Mouse (Mus musculus) layer of hippocampus, adult 9-11 months (tissue): ENCODE data around the gene Wdr4.

Source experiments
- DNase-seq: peaks from one replicate; pipeline ENCODE4 v3.0.0; 2022

Gene Wdr4

DNA sequence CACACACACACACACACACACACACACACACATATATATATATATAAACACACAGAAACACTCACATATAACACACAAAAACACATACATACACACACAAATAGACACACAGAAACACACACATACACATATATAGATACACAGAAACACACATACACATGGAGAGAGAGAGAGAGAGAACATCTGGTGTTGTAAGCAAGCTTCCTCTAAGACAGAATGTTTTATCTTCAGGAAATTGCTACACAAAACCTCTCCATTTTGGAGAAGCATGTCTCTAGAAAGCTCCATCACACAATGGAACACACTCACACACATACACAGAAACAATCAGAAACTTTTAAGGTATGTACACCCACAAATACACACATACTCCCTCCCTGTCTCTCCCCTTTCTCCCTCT, 28.4 kb downstream of the Wdr4 start:
- DNase-seq = no peak

DNA sequence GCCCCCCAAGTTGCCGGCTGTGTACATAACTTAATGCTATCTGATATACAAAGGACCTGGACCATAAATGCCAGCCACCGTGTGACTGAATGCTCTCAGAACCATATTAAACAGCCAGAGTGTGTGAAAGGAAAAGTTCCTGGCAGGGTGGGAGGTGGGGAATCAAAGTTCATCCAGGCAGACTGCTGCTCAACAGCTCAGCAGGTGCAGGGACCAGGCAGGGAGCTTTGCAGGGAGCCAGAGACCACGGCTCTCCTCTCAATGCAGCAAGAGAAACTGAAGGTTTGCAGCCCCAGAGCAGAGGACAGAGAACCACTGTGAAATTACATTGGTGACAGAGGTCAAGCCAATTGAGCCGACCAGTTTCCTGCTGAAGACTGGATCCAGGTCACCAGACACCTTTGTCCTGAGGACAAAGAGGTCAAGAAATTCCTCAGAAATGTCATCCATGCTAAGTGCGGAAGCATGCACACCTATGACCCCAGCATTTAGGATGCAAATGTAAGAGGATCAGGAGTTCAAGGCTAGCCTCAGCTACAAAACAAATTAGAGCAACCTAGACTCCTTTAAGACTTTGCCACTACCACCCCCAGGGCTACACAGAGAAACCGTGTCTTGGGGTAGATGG, 32.2 kb downstream of the Wdr4 start:
- DNase-seq = no peak

DNA sequence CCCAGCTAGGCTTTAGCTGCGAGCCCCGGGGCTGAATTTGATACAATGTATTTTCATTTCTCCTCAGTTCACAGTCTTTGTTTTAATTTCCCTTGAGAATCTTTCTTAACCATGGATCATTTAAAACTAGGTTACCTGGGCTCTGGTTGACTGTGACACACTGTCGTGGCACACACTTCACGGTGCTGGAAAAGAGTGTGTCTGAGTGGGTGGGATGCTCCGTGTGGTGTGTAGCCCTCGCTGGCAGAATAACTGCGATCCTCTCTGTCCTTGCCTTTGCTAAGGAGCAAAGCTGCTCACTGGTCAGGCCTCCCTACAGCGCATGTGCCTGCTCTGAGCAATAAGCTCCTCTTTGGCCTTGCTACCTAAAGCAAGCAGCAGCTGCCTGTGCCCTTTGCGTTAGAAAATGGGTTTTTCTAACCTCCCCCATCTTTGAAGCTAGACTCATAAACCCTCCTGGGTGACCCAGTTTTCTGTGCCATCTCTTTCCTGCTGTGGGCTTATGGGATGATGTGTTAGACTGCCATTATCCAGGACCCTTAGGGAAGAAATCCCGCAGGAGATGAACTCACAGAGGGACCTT, 33.1 kb downstream of the Wdr4 start:
- DNase-seq = no peak

DNA sequence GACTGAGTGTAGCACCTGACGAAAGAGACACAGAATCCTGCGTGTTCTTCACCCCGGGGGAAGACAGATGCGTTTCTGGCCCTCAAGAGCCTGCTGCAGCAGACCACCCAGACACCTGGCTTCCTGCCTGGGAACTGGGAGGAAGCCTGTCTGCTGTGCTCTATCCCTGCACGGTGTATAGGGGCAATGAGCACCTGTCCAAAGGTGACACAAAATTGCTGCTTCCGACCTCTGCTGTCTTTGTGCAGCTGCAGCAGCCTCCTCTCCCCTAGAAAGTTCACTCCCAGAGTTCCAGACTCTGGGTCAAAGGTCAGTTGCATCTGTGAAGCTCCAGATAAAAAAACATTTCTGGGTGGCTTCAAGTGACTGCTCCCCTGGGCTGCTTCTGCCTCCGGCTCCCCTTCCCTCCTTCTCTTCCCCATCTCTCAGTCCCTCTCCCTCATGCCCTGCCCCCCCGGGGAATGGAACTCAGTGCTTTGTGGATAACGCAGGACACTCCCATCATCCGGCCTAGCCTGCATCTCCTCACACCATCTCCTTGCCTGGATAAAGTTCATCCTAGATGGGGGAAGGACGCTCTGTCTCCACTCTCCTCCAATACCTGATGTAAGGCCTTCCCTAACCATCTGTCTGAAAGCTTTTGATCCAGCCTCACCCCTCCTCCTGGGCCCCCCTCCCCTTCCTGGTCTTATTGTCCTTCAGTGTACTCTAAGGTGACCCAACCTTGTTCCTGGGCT, 40.5 kb downstream of the Wdr4 start:
- DNase-seq = no peak

DNA sequence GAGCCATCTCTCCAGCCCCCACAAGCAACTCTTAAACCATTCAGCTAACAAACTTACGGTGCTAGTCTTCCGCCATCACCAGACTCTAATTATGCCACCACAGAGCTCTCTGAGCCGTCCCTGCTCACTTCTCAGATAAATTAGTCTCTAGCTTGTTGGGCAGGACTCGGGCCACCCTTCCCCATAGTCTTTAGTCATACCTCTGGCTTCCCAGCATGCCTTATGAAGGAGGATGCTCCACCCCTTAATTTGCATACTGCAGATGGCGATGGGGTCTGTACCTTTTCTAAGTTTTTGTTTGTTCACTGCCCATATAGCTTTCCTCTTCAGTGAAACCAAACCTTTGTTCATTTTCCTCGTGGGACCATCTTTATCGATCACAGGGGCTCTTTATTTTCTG, 41.2 kb downstream of the Wdr4 start:
- DNase-seq = no peak

DNA sequence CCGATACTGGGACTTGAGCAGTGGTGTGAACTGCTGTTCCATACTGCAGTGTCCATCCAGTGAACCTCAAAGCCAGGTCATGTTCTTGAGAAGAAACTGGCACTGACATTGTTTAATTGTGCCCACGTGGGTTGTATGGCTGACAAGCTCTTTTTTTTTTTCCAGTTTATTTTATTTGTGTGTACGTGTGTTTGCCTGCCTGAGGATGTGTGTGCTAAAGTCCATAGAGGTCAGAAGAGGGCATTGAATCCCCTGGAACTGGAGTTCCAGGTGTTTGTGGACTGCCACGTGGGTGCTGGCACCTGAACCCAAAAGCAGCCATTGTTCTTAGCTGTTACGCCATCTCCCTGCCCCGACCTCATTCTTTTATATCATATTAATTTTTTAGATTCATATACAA, 45.4 kb downstream of the Wdr4 start:
- no peak for DNase-seq

DNA sequence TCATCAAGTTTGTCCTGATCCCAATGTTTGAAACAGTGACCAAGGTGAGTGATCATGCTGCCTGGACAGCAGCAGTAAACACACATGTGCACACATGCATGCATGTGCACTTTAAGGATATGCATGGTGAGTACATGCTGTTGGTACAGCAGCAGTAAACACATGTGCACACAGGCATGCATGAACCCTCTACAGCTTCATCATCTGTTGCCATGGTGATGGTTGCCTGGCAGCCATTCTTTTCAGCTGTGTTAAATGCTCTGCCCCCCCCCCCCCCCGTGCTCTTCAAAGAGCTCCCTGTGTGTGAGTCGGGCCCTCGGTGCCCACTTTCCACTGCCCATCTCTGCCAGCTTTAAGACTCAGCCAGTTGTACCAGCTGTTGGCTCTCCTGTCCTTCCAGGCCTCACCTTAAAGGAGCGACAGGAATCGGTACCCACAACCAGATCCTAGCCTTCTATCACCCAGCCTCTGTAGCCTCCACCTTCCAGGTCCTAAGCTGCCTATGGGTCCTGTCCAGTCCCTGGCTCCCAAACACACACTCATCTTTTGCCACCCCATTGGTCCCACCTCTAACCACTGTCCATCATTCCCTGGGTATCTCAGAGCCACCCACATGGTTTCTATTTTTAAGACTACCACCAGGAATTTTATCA, 48.9 kb downstream of the Wdr4 start:
- no peak for DNase-seq

DNA sequence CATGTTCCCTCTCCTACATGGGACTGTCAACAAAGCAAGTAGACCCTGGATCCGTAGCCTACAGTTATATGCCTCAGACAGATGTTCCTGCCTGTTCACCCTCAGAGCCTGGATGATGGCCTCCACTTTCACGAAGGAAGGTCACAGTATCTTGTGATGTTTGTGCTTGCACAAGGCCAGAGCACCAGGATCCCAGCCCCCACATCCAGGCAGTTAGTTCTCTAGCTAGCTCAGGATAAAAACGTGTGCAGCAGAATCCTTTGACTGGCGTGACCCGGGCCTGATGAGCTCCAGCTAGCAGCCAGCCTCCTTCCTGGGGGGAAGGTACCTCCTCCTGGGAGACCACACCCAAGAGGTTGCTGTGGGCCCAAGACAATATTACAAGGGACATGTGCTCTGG, 51.3 kb downstream of the Wdr4 start:
- no peak for DNase-seq

DNA sequence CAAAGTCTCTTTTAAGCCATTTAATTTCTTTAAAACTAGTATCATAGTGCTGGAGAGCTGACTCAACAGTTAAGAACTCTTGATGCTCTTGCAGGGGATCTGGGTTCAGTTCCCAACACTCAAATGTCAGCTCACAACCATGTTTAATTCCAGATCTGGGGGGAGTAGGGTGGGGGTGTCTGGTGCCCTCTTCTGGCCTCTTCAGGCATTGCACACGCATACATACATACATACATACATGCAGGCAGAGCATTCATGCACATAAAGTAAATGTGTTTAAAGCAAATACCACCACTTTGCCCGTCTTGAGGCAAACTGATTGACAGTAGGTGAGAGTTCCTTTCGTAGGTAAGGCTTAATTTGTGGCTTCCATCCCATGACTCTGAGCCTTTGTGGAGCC, 52.9 kb downstream of the Wdr4 start:
- no peak for DNase-seq

DNA sequence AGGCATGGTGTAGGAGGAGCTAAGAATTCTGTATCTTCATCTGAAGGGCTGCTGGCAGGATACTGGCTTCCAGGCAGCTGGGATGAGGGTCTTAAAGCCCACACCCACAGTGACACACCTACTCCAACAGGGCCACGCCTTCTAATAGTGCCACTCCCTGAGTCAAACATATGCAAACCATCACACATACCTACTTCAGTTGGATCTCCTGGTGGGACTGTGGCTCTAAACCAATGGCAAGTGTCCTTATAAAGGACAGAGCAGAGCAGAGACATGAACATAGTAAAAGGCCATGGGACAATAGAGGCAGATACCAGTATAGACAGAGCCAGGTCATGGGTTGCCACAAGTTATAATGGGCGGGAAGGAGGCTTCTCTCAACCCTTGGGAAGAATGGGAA, 57.3 kb downstream of the Wdr4 start:
- no peak for DNase-seq

DNA sequence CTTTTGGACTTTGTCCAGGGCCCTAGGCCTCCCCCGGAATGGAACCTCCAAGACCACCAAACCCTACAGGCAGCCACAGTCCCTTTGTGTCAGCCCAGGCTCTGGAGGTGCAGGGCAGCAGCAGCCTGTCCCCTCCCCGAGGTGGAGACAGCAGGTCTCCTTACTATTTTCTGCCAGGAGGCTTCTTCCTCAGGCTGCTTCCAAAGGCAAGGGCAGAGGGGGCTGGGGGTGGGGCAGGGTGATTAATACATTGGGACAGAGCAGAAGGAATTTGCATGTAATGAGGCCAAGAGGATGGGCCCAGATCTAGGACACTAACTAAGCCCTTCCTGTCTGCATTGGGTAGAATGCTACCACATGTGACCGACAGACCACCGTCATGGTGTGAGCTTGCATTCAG, 59.4 kb downstream of the Wdr4 start:
- DNase-seq = no peak

DNA sequence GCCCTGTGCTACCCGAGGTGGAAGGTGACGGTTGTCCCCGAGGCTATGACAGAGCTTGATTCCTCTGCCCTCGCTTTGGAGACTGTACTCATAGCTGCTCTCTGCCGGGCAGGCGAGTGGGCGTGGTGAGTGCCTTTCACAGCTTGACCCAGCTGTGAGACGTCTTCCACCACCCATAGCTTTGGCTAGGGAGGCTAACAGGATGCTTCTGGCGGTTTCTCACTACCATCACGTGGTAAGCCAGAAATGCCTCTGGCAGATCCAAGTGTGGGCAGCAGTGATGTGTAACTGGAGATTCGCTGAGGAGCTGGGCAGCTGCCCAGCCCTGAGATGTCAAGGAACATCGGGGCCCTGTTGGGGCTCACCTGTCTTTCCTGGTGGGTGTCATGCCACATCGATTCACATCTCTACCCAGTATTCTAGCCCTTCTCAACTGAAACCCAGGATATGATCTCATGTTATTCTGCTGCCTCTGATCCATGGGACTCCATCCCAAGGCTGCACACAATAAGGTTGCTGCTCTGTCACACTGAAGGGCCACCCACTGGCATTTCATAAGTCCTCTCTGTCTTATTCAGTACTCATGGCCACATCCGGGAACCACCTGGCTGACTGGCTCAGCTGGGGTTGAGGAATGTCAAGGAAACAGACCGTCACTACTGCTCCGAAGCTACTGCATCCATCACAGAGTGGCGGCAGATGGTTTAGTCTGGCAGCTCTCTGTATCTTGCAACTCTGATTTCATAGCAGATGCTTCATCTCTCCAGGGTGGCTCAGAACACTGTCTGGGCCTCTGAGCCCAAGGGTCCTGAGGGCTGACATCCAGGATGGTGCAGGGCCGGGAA, 62.8 kb downstream of the Wdr4 start:
- peak; percentile 66 for DNase-seq

DNA sequence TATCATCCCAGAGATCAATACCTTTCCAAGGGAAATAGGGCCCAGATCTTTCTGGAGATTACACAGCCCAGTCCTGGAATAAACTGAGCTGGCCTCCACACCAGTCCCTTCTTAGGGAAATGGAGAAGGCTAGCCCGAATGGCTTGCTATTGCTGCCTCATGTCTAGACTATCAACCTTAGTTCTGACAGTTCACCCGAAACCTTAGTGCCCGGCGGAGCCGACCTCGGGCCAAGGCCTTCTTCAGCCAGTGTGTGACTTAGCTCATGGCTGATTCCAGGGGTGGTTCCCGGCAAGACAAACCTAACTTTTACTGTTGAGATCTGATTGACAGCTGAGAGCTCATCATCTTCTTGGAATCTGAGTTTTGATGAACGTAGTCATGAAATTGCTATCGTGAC, 65.7 kb downstream of the Wdr4 start:
- DNase-seq = no peak

DNA sequence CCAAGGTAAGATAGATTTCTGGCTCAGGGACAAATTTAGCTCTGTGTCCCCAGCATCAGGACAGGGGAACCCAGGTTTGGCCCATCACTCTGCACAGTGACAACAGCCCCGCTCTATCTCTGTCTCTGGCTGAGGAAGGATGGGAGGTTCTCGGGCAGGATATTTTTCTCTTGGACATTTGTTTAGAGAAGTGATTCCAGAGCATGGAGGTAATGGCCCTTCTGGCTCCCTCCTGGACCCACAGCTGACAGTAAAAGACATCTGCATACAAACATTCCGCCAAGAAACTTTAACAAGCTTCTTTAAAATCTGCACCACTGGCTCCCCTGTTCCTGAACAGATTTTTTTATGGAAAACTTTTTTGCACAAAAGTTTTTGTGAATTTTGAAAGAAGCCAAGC, 66.3 kb downstream of the Wdr4 start:
- no peak for DNase-seq

DNA sequence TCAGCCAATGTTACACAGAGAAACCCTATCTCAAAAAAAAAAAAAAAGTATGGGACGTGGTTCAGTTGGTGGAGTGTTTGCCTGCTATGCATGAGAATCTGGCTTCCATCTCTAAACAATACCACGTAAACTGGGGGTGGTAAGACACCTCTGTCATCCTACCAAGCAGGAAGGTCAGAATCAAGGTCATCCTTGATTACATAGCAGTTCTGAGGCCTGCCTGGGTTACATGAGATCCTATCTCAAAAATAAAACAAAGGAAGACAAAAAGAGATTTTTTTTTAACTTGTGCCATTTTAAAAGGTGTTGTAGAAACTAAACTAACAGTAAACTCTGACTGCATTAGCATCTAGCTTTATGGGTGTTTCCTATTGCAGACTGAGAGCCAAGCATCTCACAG, 67.0 kb downstream of the Wdr4 start:
- no peak for DNase-seq

DNA sequence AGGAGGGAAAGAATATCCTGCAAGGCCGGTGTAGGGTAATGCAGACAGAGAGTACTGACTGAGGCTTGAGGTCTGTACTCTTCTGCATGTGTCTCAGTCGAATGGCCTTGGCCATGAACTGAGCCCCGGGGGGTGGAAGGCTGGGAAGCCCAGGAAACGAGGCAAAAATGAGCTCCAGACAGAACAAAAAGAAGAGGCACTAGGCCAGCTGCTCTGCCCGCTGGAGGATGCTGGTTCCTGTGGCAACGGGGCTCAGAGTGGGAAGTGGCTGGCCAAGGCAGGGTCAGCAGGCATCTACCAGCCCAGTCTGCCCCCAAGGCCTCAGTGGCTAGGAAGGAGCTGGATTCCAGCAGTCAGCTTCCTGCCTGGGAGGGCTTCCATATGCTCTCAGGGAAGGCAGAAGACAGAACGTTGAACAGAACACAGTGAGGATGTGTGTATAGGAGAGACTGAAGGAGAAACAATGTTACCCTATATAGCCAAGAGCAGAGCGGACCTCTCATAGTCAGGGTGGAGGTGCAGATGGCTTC, 68.5 kb downstream of the Wdr4 start:
- DNase-seq = peak; percentile 66

DNA sequence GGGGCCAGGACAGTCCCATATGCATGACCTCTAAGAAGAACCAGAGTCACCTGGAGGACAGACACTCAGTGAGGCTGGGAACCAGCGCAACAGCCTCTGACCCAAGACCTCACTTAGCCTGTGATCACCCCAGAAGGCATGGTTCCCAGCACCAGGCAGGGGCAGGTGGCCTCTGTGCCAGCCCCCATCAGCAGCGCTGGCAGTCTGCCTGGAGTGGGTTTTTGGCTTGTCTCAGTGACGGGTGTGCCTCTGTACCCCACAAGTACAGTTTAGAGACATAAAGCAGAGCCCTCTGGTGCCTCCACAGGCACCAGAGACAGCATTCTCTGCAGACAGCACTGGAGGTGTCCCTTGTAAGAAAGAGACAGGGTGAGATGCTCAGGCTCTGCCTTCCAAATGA, 69.6 kb downstream of the Wdr4 start:
- DNase-seq = peak; percentile 44

DNA sequence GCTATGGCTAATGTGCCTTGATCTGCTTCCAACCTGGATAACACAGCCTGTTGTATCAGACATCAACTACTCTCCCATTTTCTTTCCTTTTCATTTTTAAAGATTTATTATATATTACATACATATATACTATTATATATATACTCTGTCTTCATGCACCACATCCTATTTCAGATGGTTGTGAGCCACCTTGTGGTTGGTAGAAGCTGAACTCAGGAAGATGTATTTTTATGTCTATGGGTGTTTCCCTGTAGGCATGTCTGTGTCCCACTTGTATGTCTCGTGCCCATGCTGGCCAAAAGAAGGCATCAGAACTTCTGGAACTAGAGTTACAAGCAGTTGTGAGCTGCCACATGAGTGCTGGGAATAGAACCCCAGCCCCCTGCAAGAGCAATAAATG, 71.3 kb downstream of the Wdr4 start:
- no peak for DNase-seq

DNA sequence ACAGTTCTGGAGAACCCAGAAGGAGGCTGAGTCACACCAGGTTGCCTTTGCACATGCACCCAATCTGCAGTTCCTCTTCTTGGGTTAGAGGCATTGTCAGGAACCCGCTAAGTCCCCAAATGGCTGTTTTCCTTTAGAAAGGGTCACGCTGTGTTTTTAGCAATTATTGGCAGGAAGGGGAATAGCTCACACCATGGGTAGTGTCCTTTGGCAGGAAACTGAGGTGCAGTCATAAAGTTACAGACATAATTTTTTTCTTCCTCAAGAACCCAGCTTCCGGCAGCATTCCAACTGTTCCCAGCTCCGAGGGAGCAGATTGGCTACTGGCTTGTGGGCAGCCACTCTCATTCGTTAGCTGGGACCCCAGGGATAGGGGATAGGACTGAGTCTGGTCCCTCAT, 72.0 kb downstream of the Wdr4 start:
- no peak for DNase-seq

DNA sequence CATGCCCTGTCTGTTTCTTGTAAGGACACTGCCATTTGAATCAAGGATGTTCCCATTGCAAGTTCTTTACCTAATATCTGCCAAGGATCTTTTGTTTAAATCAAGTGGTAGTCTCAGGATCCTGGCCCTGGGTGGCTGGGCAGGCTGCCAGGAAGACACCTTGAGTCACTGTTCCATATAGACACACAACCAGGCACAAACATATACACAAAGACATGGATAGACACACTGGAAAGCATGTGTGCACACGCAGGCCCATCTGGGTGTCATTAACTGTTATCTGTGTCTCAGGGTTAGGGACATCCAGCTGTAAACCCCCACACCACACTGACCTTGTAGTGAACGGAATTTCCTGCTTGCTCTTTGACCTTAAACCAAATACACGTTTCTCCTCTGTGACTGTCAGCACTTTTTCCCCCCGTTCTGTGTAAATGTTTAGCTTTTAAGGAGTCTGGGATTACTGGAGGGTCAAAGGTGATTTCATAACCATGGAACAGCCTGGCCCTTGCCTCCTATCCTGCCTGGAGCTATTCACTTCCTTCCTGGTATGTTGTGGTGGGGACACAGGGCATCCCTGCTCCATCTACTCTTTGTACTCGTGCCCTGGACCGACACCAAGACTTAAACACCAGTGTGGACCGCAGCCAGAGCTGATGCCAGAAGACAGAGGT, 74.6 kb downstream of the Wdr4 start:
- no peak for DNase-seq
